Comparison of ENCODE assay signal across 8 mouse cellular contexts in genomic region chr4:87367732-87368412, GRCm38 (mm10).
DNase-seq lines count a peak whose midpoint lies in the region; ATAC-seq and TF ChIP-seq lines count a peak whose summit lies in the region.

No protein-coding gene starts in this region.

- no peaks in the 10 kb centered on the region for H3K79me2 ChIP-seq in liver, adult 2 months (ENCODE audit: control insufficient read depth, insufficient read depth, low read length)

- H3K36me3 ChIP-seq in heart, embryonic 13.5 days: no peaks in the 10 kb centered on the region
- H3K36me3 ChIP-seq in kidney, postnatal 0 days (ENCODE audit: insufficient read depth, low read length): no peaks in the 10 kb centered on the region
- H3K36me3 ChIP-seq in liver, adult 2 months (ENCODE audit: control insufficient read depth, insufficient read depth, low read length): no peaks in the 10 kb centered on the region

- peak; percentile 99 for TF ChIP-seq CTCF in kidney, postnatal 0 days (IDR thresholded peaks at IDR 0.05; ENCODE audit: low read depth)
- TF ChIP-seq CTCF in liver, adult 2 months (IDR thresholded peaks at IDR 0.05; ENCODE audit: low read depth, low read length): peak; percentile 96

- H3K9me3 ChIP-seq in heart, embryonic 13.5 days: no peaks in the 10 kb centered on the region
- H3K9me3 ChIP-seq in kidney, postnatal 0 days (replicated peaks; ENCODE audit: low read length): no peaks in the 10 kb centered on the region

- peaks cover 39% of the 10 kb centered on the region for H3K4me1 ChIP-seq in heart, embryonic 13.5 days
- peaks cover 6% of the 10 kb centered on the region; the same call in 1 of the 2 replicates for H3K4me1 ChIP-seq in kidney, postnatal 0 days (replicated peaks; ENCODE audit: insufficient read depth, low read length)
- H3K4me1 ChIP-seq in liver, adult 2 months (ENCODE audit: control insufficient read depth, insufficient read depth, low read length): no peaks in the 10 kb centered on the region

- H3K27ac ChIP-seq in heart, embryonic 13.5 days (replicated peaks): peak overlapping the region; percentile 76
- H3K27ac ChIP-seq in kidney, postnatal 0 days: peak overlapping the region; percentile 62; the same call in 1 of the 2 replicates
- no peak overlapping the region for H3K27ac ChIP-seq in liver, adult 2 months (replicated peaks; ENCODE audit: insufficient read depth, low read depth, low read length)

- H3K4me2 ChIP-seq in heart, embryonic 13.5 days: peak overlapping the region; percentile 84
- peak overlapping the region; percentile 62 for H3K4me2 ChIP-seq in kidney, postnatal 0 days (ENCODE audit: low read length)

- peak; percentile 81 for DNase-seq in CD4-positive, CD25-positive, alpha-beta regulatory T cell, adult 2 months (ENCODE audit: low read depth, low spot score)
- DNase-seq in brain, embryonic 18.5 days (ENCODE audit: low read depth, low spot score): peak; percentile 73
- DNase-seq in kidney, postnatal 0 days (ENCODE audit: low spot score): peak; percentile 97
- peak; percentile 10 for DNase-seq in liver, adult 2 months (ENCODE audit: extremely low read depth, low read depth, low spot score)
- peak; percentile 60 to 62 for DNase-seq in spleen, postnatal 36 days (ENCODE audit: low spot score in 2 of 2)

- H3K27me3 ChIP-seq in heart, embryonic 13.5 days (replicated peaks): no peaks in the 10 kb centered on the region
- no peaks in the 10 kb centered on the region for H3K27me3 ChIP-seq in kidney, postnatal 0 days (ENCODE audit: insufficient read depth, low read length)
- H3K27me3 ChIP-seq in liver, adult 2 months (ENCODE audit: control insufficient read depth, insufficient read depth, low read length): peaks cover 3% of the 10 kb centered on the region; the same call in 1 of the 2 replicates

- WGBS in heart, embryonic 13.5 days: 9% methylated on average over 19 of the region's 19 CpGs
- 5% methylated on average over 19 of the region's 19 CpGs for WGBS in kidney, postnatal 0 days
- 12% methylated on average over 19 of the region's 19 CpGs for WGBS in liver, adult 2 months

- no peak for TF ChIP-seq POLR2A in liver, adult 2 months (IDR thresholded peaks at IDR 0.05; ENCODE audit: extremely low read depth, insufficient read depth, low read length)

- peak; percentile 77 for ATAC-seq in erythroid progenitor cell, adult 5-6 weeks (replicated peaks; ENCODE audit: low FRiP score, poor library complexity, severe bottlenecking)
- peak; percentile 16; the same call in 1 of the 2 replicates for ATAC-seq in heart, embryonic 13.5 days (ENCODE audit: extremely low read depth, insufficient number of reproducible peaks, low FRiP score, low TSS enrichment)
- ATAC-seq in kidney, postnatal 0 days (replicated peaks; ENCODE audit: low FRiP score, low read depth): peak; percentile 74
- ATAC-seq in monocyte, adult 5-6 weeks (replicated peaks; ENCODE audit: insufficient number of reproducible peaks, low FRiP score, low TSS enrichment, poor library complexity, severe bottlenecking): peak; percentile 89

- peak overlapping the region; percentile 63 for H3K4me3 ChIP-seq in heart, embryonic 13.5 days
- H3K4me3 ChIP-seq in kidney, postnatal 0 days (replicated peaks; ENCODE audit: low read depth, low read length): peak overlapping the region; percentile 38
- H3K4me3 ChIP-seq in liver, adult 2 months (ENCODE audit: insufficient read depth, low read depth, low read length): no peak overlapping the region

- peak overlapping the region; percentile 83 for H3K9ac ChIP-seq in heart, embryonic 13.5 days
- peak overlapping the region; percentile 23; the same call in 1 of the 2 replicates for H3K9ac ChIP-seq in kidney, postnatal 0 days (ENCODE audit: low read depth, low read length)
- no peak overlapping the region for H3K9ac ChIP-seq in liver, adult 2 months (ENCODE audit: low read depth, low read length)

Comparison
In these comparisons a context has a peak if more than half of its experiments do, and no peak if none do; other contexts are left out.
1. DNase-seq: peak in every context shown above with its lines; median percentile 97 in kidney, postnatal 0 days; 81 in CD4-positive, CD25-positive, alpha-beta regulatory T cell, adult 2 months; 73 in brain, embryonic 18.5 days; 61 in spleen, postnatal 36 days; 10 in liver, adult 2 months.
2. ATAC-seq: peak in every context shown above with its lines; median percentile 89 in monocyte, adult 5-6 weeks; 77 in erythroid progenitor cell, adult 5-6 weeks; 74 in kidney, postnatal 0 days; 16 in heart, embryonic 13.5 days.